Mouse (Mus musculus): ENCODE data around the gene Asb8.

Asb8 gene

GRCm38 (mm10) chr15:98165525-98165924, at the start of gene Asb8:
Gene Asb8, minus strand, starts transcription at chr15:98165625.
- no peak for DNase-seq (ENCODE audit: low spot score)

GRCm38 (mm10) chr15:98214130-98214529, 48.7 kb upstream of the Asb8 start:
- no peak for DNase-seq (ENCODE audit: low spot score)

- DNase-seq (ENCODE audit: low spot score), result no peak
These were observed 48.0 kb upstream of the Asb8 start for GRCm38 (mm10) chr15:98213336-98213870.

- no peak for DNase-seq (ENCODE audit: low spot score)
These were observed 44.3 kb upstream of the Asb8 start for GRCm38 (mm10) chr15:98209676-98210075.

- no peak for DNase-seq (ENCODE audit: low spot score)
These were observed 30.0 kb upstream of the Asb8 start, which contains the start of gene Olfr288 for GRCm38 (mm10) chr15:98195442-98195841. Gene Olfr288, minus strand, starts transcription at chr15:98195542.

- no peak for DNase-seq (ENCODE audit: low spot score)
These were observed 19.0 kb upstream of the Asb8 start for GRCm38 (mm10) chr15:98184456-98184855.

GRCm38 (mm10) chr15:98181856-98182570, 16.6 kb upstream of the Asb8 start:
- DNase-seq (ENCODE audit: low spot score), result no peak

GRCm38 (mm10) chr15:98181132-98181711, 15.8 kb upstream of the Asb8 start:
- peak; percentile 90 for DNase-seq (ENCODE audit: low spot score)

- no peak for DNase-seq (ENCODE audit: low spot score)
These were observed 15.2 kb upstream of the Asb8 start for GRCm38 (mm10) chr15:98180567-98181131.

GRCm38 (mm10) chr15:98177320-98177719, 11.9 kb upstream of the Asb8 start:
- no peak for DNase-seq (ENCODE audit: low spot score)

GRCm38 (mm10) chr15:98173821-98174220, 8.4 kb upstream of the Asb8 start:
- no peak for DNase-seq (ENCODE audit: low spot score)

- DNase-seq (ENCODE audit: low spot score), result no peak
These were observed 6.7 kb upstream of the Asb8 start for GRCm38 (mm10) chr15:98172113-98172512.

- DNase-seq (ENCODE audit: low spot score), result no peak
These were observed 5.5 kb upstream of the Asb8 start for GRCm38 (mm10) chr15:98170917-98171316.

GRCm38 (mm10) chr15:98170365-98170764, 4.9 kb upstream of the Asb8 start:
- DNase-seq (ENCODE audit: low spot score), result no peak

- no peak for DNase-seq (ENCODE audit: low spot score)
These were observed 3.2 kb upstream of the Asb8 start for GRCm38 (mm10) chr15:98168622-98169004.

GRCm38 (mm10) chr15:98167645-98168621, 2.5 kb upstream of the Asb8 start:
- DNase-seq (ENCODE audit: low spot score), result peak; percentile 72

- no peak for DNase-seq (ENCODE audit: low spot score)
These were observed 1.7 kb upstream of the Asb8 start, which contains the start of gene Ccdc184 for GRCm38 (mm10) chr15:98166963-98167644. Gene Ccdc184, plus strand, starts transcription at chr15:98167158.

- no peak for DNase-seq (ENCODE audit: low spot score)
These were observed 2.9 kb downstream of the Asb8 start for GRCm38 (mm10) chr15:98162561-98162960.

GRCm38 (mm10) chr15:98161026-98161805, 4.2 kb downstream of the Asb8 start:
- no peak for DNase-seq (ENCODE audit: low spot score)

GRCm38 (mm10) chr15:98157253-98157652, 8.2 kb downstream of the Asb8 start:
- no peak for DNase-seq (ENCODE audit: low spot score)

All from ovary, postnatal 36 days (tissue).